Mouse (Mus musculus) MEL (cell line): ENCODE measurements at regions not wholly inside any gene's neighbourhood (a gene's known extent, or its start where the extent isn't known, plus 50 kb on each side); places are given as distances from the start of the nearest gene placed in this dataset.

Source experiments
- DNase-seq: peaks from one replicate; pipeline ENCODE4 v3.0.0; 2011; ENCODE audit warnings: low read depth, low spot score
- H3K27ac ChIP-seq: 2 replicates; pipeline ENCODE4 v1.5.1; 2012; ENCODE audit warnings: low read depth, mild to moderate bottlenecking, control low read depth, low read length, moderate library complexity; ENCODE audit not compliant: control insufficient read depth
- H3K27me3 ChIP-seq, 2 experiments: fragments of 150-350 bp in 1 of 2; sonication (generic) in 1 of 2; 2 replicates each; pipeline ENCODE4 v1.6.1; 2012; ENCODE audit warnings: low read length in 2 of 2, mild to moderate bottlenecking in 2 of 2, improper control_type of control experiment in 1 of 2, moderate library complexity in 1 of 2; ENCODE audit not compliant: insufficient read depth in 2 of 2, control insufficient read depth in 1 of 2
- H3K36me3 ChIP-seq, 2 experiments: 2 replicates each; pipeline ENCODE4 v1.6.1; 2012 to 2014; ENCODE audit warnings: low read length in 2 of 2, improper control_type of control experiment in 1 of 2, inconsistent platforms in 1 of 2, mild to moderate bottlenecking in 1 of 2; ENCODE audit not compliant: insufficient read depth in 2 of 2, control insufficient read depth in 1 of 2
- H3K4me1 ChIP-seq, 2 experiments: fragments of 150-350 bp in 1 of 2; sonication (generic) in 1 of 2; 2 replicates each; pipeline ENCODE4 v1.6.1; 2012; ENCODE audit warnings: low read length in 2 of 2, improper control_type of control experiment in 1 of 2, mild to moderate bottlenecking in 1 of 2; ENCODE audit not compliant: insufficient read depth in 2 of 2, control insufficient read depth in 1 of 2
- H3K4me3 ChIP-seq, 2 experiments: fragments of 150-350 bp in 1 of 2; sonication (generic) in 1 of 2; 2 replicates each; pipeline ENCODE4 v1.5.1; 2012; ENCODE audit warnings: low read depth in 2 of 2, low read length in 2 of 2, mild to moderate bottlenecking in 2 of 2, moderate library complexity in 2 of 2, control low read depth in 1 of 2, improper control_type of control experiment in 1 of 2; ENCODE audit not compliant: control insufficient read depth in 1 of 2, insufficient read depth in 1 of 2
- H3K79me2 ChIP-seq: 2 replicates; pipeline ENCODE4 v1.6.1; 2012; ENCODE audit warnings: mild to moderate bottlenecking, low read length, moderate library complexity; ENCODE audit not compliant: control insufficient read depth, poor library complexity, insufficient read depth
- H3K9ac ChIP-seq: 2 replicates; pipeline ENCODE4 v1.6.1; 2012; ENCODE audit warnings: low read depth, mild to moderate bottlenecking, control low read depth, low read length, moderate library complexity; ENCODE audit not compliant: control insufficient read depth, poor library complexity, severe bottlenecking
- H3K9me3 ChIP-seq: fragments of 150-350 bp; sonication (generic); replicated peaks from 2 replicates; pipeline ENCODE4 v1.6.1; 2012; ENCODE audit warnings: mild to moderate bottlenecking, low read length, improper control_type of control experiment, moderate library complexity; ENCODE audit not compliant: insufficient read depth
- BHLHE40 ChIP-seq: IDR thresholded peaks from 2 replicates; pipeline ENCODE4 v1.6.1; 2012; ENCODE audit warnings: low read depth, mild to moderate bottlenecking, inconsistent platforms, low read length, improper control_type of control experiment, borderline replicate concordance
- CHD2 ChIP-seq: IDR thresholded peaks from 2 replicates; pipeline ENCODE4 v1.6.1; 2011; ENCODE audit warnings: low read length, improper control_type of control experiment
- EP300 ChIP-seq, 2 experiments: IDR thresholded peaks; 2 replicates each; pipeline ENCODE4 v1.6.1; 2011; ENCODE audit warnings: improper control_type of control experiment in 2 of 2, low read length in 2 of 2, low read depth in 1 of 2, mild to moderate bottlenecking in 1 of 2
- ETS1 ChIP-seq: IDR thresholded peaks from 2 replicates; pipeline ENCODE4 v1.6.1; 2012; ENCODE audit warnings: low read depth, mild to moderate bottlenecking, inconsistent platforms, low read length, improper control_type of control experiment, moderate library complexity
- GABPA ChIP-seq: IDR thresholded peaks from 2 replicates; pipeline ENCODE4 v1.6.1; 2012; ENCODE audit warnings: low read depth, mild to moderate bottlenecking, inconsistent platforms, low read length, improper control_type of control experiment, moderate library complexity
- HCFC1 ChIP-seq: IDR thresholded peaks from 2 replicates; pipeline ENCODE4 v1.6.1; 2012; ENCODE audit warnings: low read depth, mild to moderate bottlenecking, inconsistent platforms, low read length, improper control_type of control experiment, moderate library complexity
- JUND ChIP-seq: IDR thresholded peaks from 2 replicates; pipeline ENCODE4 v1.6.1; 2011; ENCODE audit warnings: low read depth, mild to moderate bottlenecking, improper control_type of control experiment, low read length
- KAT2A ChIP-seq: conservative IDR thresholded peaks from 2 replicates; pipeline ENCODE4 v1.6.1; 2012; ENCODE audit warnings: low read depth, low read length, improper control_type of control experiment, inconsistent platforms
- MAFK ChIP-seq: IDR thresholded peaks from 2 replicates; pipeline ENCODE4 v1.6.1; 2011; ENCODE audit warnings: low read depth, mild to moderate bottlenecking, low read length, improper control_type of control experiment, borderline replicate concordance
- MAX ChIP-seq: IDR thresholded peaks from 2 replicates; pipeline ENCODE4 v1.6.1; 2011; ENCODE audit warnings: low read length, improper control_type of control experiment
- MEF2A ChIP-seq: IDR thresholded peaks from 2 replicates; pipeline ENCODE4 v1.6.1; 2014; ENCODE audit warnings: low read depth, mild to moderate bottlenecking, inconsistent platforms, low read length, improper control_type of control experiment; ENCODE audit not compliant: poor library complexity, insufficient replicate concordance, severe bottlenecking; ENCODE audit errors: extremely low read depth
- MXI1 ChIP-seq: IDR thresholded peaks from 2 replicates; pipeline ENCODE4 v1.6.1; 2011; ENCODE audit warnings: mild to moderate bottlenecking, low read depth, low read length, improper control_type of control experiment
- MYB ChIP-seq: IDR thresholded peaks from 2 replicates; pipeline ENCODE4 v1.6.1; 2011; ENCODE audit warnings: mild to moderate bottlenecking, low read depth, low read length, improper control_type of control experiment
- MYC ChIP-seq: IDR thresholded peaks from 2 replicates; pipeline ENCODE4 v1.6.1; 2011; ENCODE audit warnings: low read depth, mild to moderate bottlenecking, low read length, improper control_type of control experiment, moderate library complexity
- NELFE ChIP-seq: IDR thresholded peaks from 2 replicates; pipeline ENCODE4 v1.6.1; 2011; ENCODE audit warnings: low read depth, low read length, improper control_type of control experiment
- NRF1 ChIP-seq: IDR thresholded peaks from 2 replicates; pipeline ENCODE4 v1.6.1; 2014; ENCODE audit warnings: low read depth, mild to moderate bottlenecking, inconsistent platforms, low read length, improper control_type of control experiment, moderate library complexity; ENCODE audit not compliant: poor library complexity, insufficient read depth, severe bottlenecking
- POLR2A ChIP-seq, 2 experiments: IDR thresholded peaks; 2 replicates each; pipeline ENCODE4 v1.6.1; 2011 to 2012; ENCODE audit warnings: low read length in 2 of 2, mild to moderate bottlenecking in 2 of 2, control low read depth in 1 of 2, improper control_type of control experiment in 1 of 2, low read depth in 1 of 2, moderate library complexity in 1 of 2; ENCODE audit not compliant: control insufficient read depth in 1 of 2, insufficient read depth in 1 of 2, poor library complexity in 1 of 2
- POLR2AphosphoS2 ChIP-seq: IDR thresholded peaks from 2 replicates; pipeline ENCODE4 v1.6.1; 2011; ENCODE audit warnings: low read length, improper control_type of control experiment
- POLR2AphosphoS5 ChIP-seq: IDR thresholded peaks from 2 replicates; pipeline ENCODE4 v1.6.1; 2012; ENCODE audit warnings: low read depth, borderline replicate concordance, mild to moderate bottlenecking, inconsistent platforms, low read length, moderate library complexity, mixed read lengths
- RAD21 ChIP-seq: IDR thresholded peaks from 2 replicates; pipeline ENCODE4 v1.6.1; 2011; ENCODE audit warnings: mild to moderate bottlenecking, low read depth, low read length, improper control_type of control experiment
- RCOR1 ChIP-seq: IDR thresholded peaks from 2 replicates; pipeline ENCODE4 v1.6.1; 2012; ENCODE audit warnings: low read depth, mild to moderate bottlenecking, inconsistent platforms, low read length, improper control_type of control experiment
- SIN3A ChIP-seq: IDR thresholded peaks from 2 replicates; pipeline ENCODE4 v1.6.1; 2012; ENCODE audit warnings: low read length, improper control_type of control experiment, inconsistent platforms
- SMC3 ChIP-seq: IDR thresholded peaks from 2 replicates; pipeline ENCODE4 v1.6.1; 2011; ENCODE audit warnings: low read depth, low read length, improper control_type of control experiment
- TBP ChIP-seq: IDR thresholded peaks from 2 replicates; pipeline ENCODE4 v1.8.0; 2011; ENCODE audit warnings: low read depth, low read length, improper control_type of control experiment
- USF1 ChIP-seq: IDR thresholded peaks from 2 replicates; pipeline ENCODE4 v1.6.1; 2014; ENCODE audit warnings: low read depth, mild to moderate bottlenecking, inconsistent platforms, low read length, improper control_type of control experiment, moderate library complexity
- USF2 ChIP-seq, 2 experiments: IDR thresholded peaks; 2 replicates each; pipeline ENCODE4 v1.6.1; 2011 to 2012; ENCODE audit warnings: improper control_type of control experiment in 2 of 2, low read length in 2 of 2, borderline replicate concordance in 1 of 2, inconsistent platforms in 1 of 2, low read depth in 1 of 2, mild to moderate bottlenecking in 1 of 2; ENCODE audit not compliant: insufficient read depth in 1 of 2
- ZC3H11A ChIP-seq: IDR thresholded peaks from 2 replicates; pipeline ENCODE4 v1.6.1; 2012; ENCODE audit warnings: low read depth, mild to moderate bottlenecking, inconsistent platforms, low read length, improper control_type of control experiment
- ZMIZ1 ChIP-seq: IDR thresholded peaks from 2 replicates; pipeline ENCODE4 v1.6.1; 2012; ENCODE audit warnings: low read depth, mild to moderate bottlenecking, inconsistent platforms, low read length, improper control_type of control experiment, moderate library complexity
- ZNF384 ChIP-seq: IDR thresholded peaks from 2 replicates; pipeline ENCODE4 v1.6.1; 2012; ENCODE audit warnings: low read depth, mild to moderate bottlenecking, inconsistent platforms, low read length, improper control_type of control experiment

DNA sequence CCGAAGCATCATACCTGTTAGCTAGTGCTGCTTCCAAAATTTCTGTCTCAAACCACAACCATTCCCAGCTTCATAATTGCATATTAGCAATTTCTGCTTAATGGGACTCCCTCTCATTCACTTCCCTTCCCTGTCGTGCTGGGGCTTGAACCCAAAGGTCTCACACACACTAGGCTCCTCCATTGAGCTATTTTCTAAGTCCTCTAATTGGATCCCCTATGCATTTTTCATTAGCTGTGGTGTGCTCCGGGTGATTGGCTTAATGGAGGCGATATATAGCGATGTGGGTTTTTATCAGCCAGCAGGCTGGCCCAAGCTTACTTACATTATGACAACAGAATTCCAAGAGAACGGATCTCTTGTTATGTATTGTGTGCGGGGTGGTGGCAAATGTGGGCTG lies 1118.1 kb upstream of the Gulo start:
- TF ChIP-seq ZC3H11A (no peak), TBP (no peak), RCOR1 (no peak), HCFC1 (no peak), EP300 (IDR thresholded peaks at IDR 0.05; ENCODE audit: low read depth in 1 of 2, low read length in 2 of 2) (no peak), MAFK (no peak), NELFE (no peak), GABPA (no peak), POLR2AphosphoS5 (no peak), RAD21 (no peak), ZNF384 (no peak), USF2 (IDR thresholded peaks at IDR 0.05; ENCODE audit: borderline replicate concordance in 1 of 2, insufficient read depth in 1 of 2, low read depth in 1 of 2, low read length in 2 of 2) (no peak), SMC3 (no peak)
- Histone ChIP-seq H3K9ac (no peak overlapping the region), H3K9me3 (no peaks in the 10 kb centered on the region), H3K36me3 (no peaks in the 10 kb centered on the region), H3K79me2 (no peaks in the 10 kb centered on the region), H3K4me3 (no peak overlapping the region), H3K4me1 (no peaks in the 10 kb centered on the region), H3K27ac (no peak overlapping the region), H3K27me3 (no peaks in the 10 kb centered on the region)
- no peak for DNase-seq

DNA sequence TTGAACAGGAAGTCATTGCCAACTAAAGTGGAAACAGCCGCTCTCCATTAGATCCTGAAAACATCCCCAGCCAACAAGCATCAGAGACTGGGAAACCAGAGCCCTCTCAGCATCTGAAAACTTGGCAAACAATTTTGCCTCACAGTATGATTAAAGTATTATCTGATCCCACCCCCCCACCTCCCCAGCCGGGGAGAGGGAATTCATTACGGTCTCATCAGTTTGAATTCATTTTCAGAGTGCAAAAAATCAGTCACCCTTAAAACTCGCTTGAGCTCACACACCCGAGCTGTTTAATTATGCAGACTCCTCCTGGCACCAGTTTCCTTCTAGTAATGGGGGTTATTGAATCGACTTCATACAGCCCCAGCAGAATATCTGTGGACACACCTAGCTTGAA lies 1117.2 kb upstream of the Gulo start:
- Histone ChIP-seq H3K27me3 (no peaks in the 10 kb centered on the region), H3K79me2 (no peaks in the 10 kb centered on the region), H3K36me3 (no peaks in the 10 kb centered on the region), H3K9me3 (no peaks in the 10 kb centered on the region), H3K4me1 (no peaks in the 10 kb centered on the region), H3K27ac (no peak overlapping the region), H3K4me3 (no peak overlapping the region), H3K9ac (no peak overlapping the region)
- no peak for DNase-seq
- TF ChIP-seq POLR2AphosphoS2 (no peak), MXI1 (no peak), CHD2 (no peak), BHLHE40 (no peak), POLR2A (IDR thresholded peaks at IDR 0.05; ENCODE audit: control insufficient read depth in 1 of 2, insufficient read depth in 1 of 2, low read depth in 1 of 2, low read length in 2 of 2, poor library complexity in 1 of 2) (no peak), NRF1 (no peak), USF1 (no peak), RCOR1 (no peak), ETS1 (no peak), MAX (no peak), MYC (no peak), MYB (no peak), TBP (no peak), NELFE (no peak), JUND (no peak), ZMIZ1 (no peak), KAT2A (no peak), SIN3A (no peak), USF2 (IDR thresholded peaks at IDR 0.05; ENCODE audit: borderline replicate concordance in 1 of 2, insufficient read depth in 1 of 2, low read depth in 1 of 2, low read length in 2 of 2) (no peak), MEF2A (no peak)
